Mouse (Mus musculus): Measurements from ENCODE around the gene Snrnp27. TPM values are rescaled to one million over a fixed set of nuclear protein-coding genes. Genes with fewer than 3 reads are reported as not detected.

Gene Snrnp27
- total RNA-seq, 2 experiments from 2014 or later, result 82.4 to 88.3 TPM

Other genes with a start within 250 kb of the Snrnp27 start
- 1 to 10 TPM; 8.7 to 9.8 TPM for gene C87436, start 246.1 kb downstream of the Snrnp27 start, total RNA-seq (2021)
- gene Pcbp1, start 158.2 kb downstream of the Snrnp27 start, total RNA-seq (2021), result 100 to 1,000 TPM; 167 to 185 TPM
- under 1 TPM in 1 of 2 experiments, not detected in 1; 0.27 TPM for gene Asprv1, start 56.4 kb downstream of the Snrnp27 start, total RNA-seq (2021)
- 1 to 10 TPM; 4.4 to 6.2 TPM for gene Mxd1, start 15.4 kb downstream of the Snrnp27 start, total RNA-seq (2021)
- 1 to 10 TPM; 3.9 to 5.8 TPM for gene Gmcl1, start 48.9 kb upstream of the Snrnp27 start, total RNA-seq (2021)
- 10 to 100 TPM; 26.8 to 31.3 TPM for gene Anxa4, start 109.1 kb upstream of the Snrnp27 start, total RNA-seq (2021)
- 10 to 100 TPM; 35.7 to 45.3 TPM for gene Aak1, start 165.0 kb upstream of the Snrnp27 start, total RNA-seq (2021)